Mouse (Mus musculus): ENCODE results near the gene Lims1.

- TF ChIP-seq MAX (IDR thresholded peaks at IDR 0.05) = no peak
- TF ChIP-seq CTCF (IDR thresholded peaks at IDR 0.05; ENCODE audit: control insufficient read depth, insufficient read depth, insufficient read length) = no peak
- TF ChIP-seq MYOD1 (IDR thresholded peaks at IDR 0.05; ENCODE audit: control insufficient read depth, insufficient read length, low read depth) = no peak
These were observed 15.3 kb downstream of the Lims1 start for GRCm38 (mm10) chr10:58338590-58338989.
